Comparison of ENCODE assay signal across 8 mouse cellular contexts in the genomic region with DNA sequence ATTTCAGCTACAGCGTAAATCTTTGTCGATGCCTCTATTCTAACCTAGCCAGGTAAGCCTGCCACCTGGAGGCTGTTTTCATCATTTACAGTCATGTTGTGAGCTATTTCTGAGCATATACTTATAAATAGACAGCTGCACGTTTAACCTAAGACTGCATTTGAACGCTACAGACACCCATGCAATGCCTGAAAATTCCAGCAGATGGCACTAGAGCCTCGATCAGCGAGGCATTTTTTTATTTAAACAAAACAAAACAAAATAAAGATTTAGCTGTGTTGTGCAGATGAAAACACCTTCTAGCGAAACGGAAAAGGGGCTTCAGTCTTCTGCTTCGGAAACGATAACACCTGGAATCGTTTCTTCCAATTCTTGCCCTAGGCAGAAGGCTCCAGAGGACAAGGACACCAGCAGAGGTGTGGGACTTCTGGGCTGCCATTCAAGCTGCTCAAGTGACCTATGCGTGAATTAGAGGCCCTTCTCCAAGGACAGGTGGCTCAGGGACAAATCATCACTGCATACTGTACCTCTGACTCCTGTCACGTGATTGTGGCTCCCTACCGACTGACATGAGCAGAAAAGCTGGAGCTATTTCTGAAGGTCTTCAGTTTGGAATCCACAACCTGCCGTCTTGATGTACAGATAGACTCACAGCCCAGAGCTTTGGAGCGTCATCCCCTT. TPM values are rescaled to one million over a fixed set of nuclear protein-coding genes. Genes with fewer than 3 reads are reported as not detected.
DNase-seq lines count a peak whose midpoint lies in the region; ATAC-seq and TF ChIP-seq lines count a peak whose summit lies in the region.

No protein-coding gene starts in this region.

- no peaks in the 10 kb centered on the region for H3K36me3 ChIP-seq in forebrain, embryonic 14.5 days (ENCODE audit: control insufficient read depth, insufficient read depth, low read length)
- H3K36me3 ChIP-seq in hindbrain, embryonic 11.5 days (ENCODE audit: control insufficient read depth, insufficient read depth, low read length): no peaks in the 10 kb centered on the region
- H3K36me3 ChIP-seq in lung, postnatal 0 days (ENCODE audit: insufficient read depth, low read length): no peaks in the 10 kb centered on the region

- 0 out of 2 replicates have a peak, but pooled peaks have one; percentile 32 for ATAC-seq in forebrain, embryonic 14.5 days
- ATAC-seq in hindbrain, embryonic 11.5 days (ENCODE audit: low FRiP score): no peak
- no peak for ATAC-seq in lung, postnatal 0 days

- TF ChIP-seq EP300 in lung, postnatal 0 days (IDR thresholded peaks at IDR 0.05): no peak

- H3K9me3 ChIP-seq in forebrain, embryonic 14.5 days (replicated peaks; ENCODE audit: control insufficient read depth, low read length): no peaks in the 10 kb centered on the region
- H3K9me3 ChIP-seq in hindbrain, embryonic 11.5 days (ENCODE audit: control insufficient read depth, low read length): no peaks in the 10 kb centered on the region
- no peaks in the 10 kb centered on the region for H3K9me3 ChIP-seq in lung, postnatal 0 days (ENCODE audit: low read length)

- H3K27me3 ChIP-seq in forebrain, embryonic 14.5 days (replicated peaks; ENCODE audit: control insufficient read depth, insufficient read depth, low read length): no peaks in the 10 kb centered on the region
- H3K27me3 ChIP-seq in hindbrain, embryonic 11.5 days (ENCODE audit: control insufficient read depth, insufficient read depth, low read length): no peaks in the 10 kb centered on the region
- no peaks in the 10 kb centered on the region for H3K27me3 ChIP-seq in lung, postnatal 0 days (replicated peaks; ENCODE audit: insufficient read depth, low read length)

- no peak overlapping the region for H3K4me3 ChIP-seq in forebrain, embryonic 14.5 days (ENCODE audit: low read depth, low read length)
- H3K4me3 ChIP-seq in hindbrain, embryonic 11.5 days (ENCODE audit: low read depth, low read length): no peak overlapping the region
- no peak overlapping the region for H3K4me3 ChIP-seq in lung, postnatal 0 days (ENCODE audit: low read depth, low read length)

- H3K27ac ChIP-seq in forebrain, embryonic 14.5 days (ENCODE audit: low read depth, low read length): no peak overlapping the region
- no peak overlapping the region for H3K27ac ChIP-seq in hindbrain, embryonic 11.5 days (ENCODE audit: low read depth, low read length)
- no peak overlapping the region for H3K27ac ChIP-seq in lung, postnatal 0 days (ENCODE audit: low read length)

- H3K4me2 ChIP-seq in forebrain, embryonic 14.5 days (ENCODE audit: low read length): peak overlapping the region; percentile 14; the same call in 1 of the 2 replicates
- H3K4me2 ChIP-seq in hindbrain, embryonic 11.5 days (replicated peaks; ENCODE audit: low read depth, low read length): no peak overlapping the region
- 0 out of 2 replicates have a peak overlapping the region, but pooled peaks have one; percentile 11 for H3K4me2 ChIP-seq in lung, postnatal 0 days (replicated peaks; ENCODE audit: low read depth, low read length)

- peak; percentile 92 for TF ChIP-seq CTCF in lung, postnatal 0 days (IDR thresholded peaks at IDR 0.05)

- H3K9ac ChIP-seq in forebrain, embryonic 14.5 days (ENCODE audit: low read length): no peak overlapping the region
- no peak overlapping the region for H3K9ac ChIP-seq in hindbrain, embryonic 11.5 days (ENCODE audit: low read depth, low read length)
- no peak overlapping the region for H3K9ac ChIP-seq in lung, postnatal 0 days (replicated peaks; ENCODE audit: low read depth)

- peak; percentile 86 for DNase-seq in MN1 (ENCODE audit: low spot score)
- peak; percentile 34 for DNase-seq in cerebellum, adult 11-12 months
- DNase-seq in forebrain, embryonic 14.5 days (ENCODE audit: low spot score): peak; percentile 83
- peak; percentile 85 for DNase-seq in hindbrain, embryonic 11.5 days (ENCODE audit: low spot score)
- peak; percentile 44 for DNase-seq in layer of hippocampus, adult 9-10 months (ENCODE audit: low spot score)
- peak; percentile 77 for DNase-seq in lung, postnatal 0 days (ENCODE audit: low spot score)
- peak; percentile 73 for DNase-seq in ovary, postnatal 14 days (ENCODE audit: low spot score)
- peak; percentile 36 to 56 for DNase-seq in thymus, postnatal 36 days

- no peaks in the 10 kb centered on the region for H3K4me1 ChIP-seq in forebrain, embryonic 14.5 days (ENCODE audit: control insufficient read depth, insufficient read depth, low read length)
- H3K4me1 ChIP-seq in hindbrain, embryonic 11.5 days (replicated peaks; ENCODE audit: control insufficient read depth, insufficient read depth, low read length): no peaks in the 10 kb centered on the region
- H3K4me1 ChIP-seq in lung, postnatal 0 days (ENCODE audit: insufficient read depth, low read depth, low read length): no peaks in the 10 kb centered on the region

- 34% methylated on average over 16 of the region's 16 CpGs for WGBS in forebrain, embryonic 14.5 days
- 38% methylated on average over 16 of the region's 16 CpGs for WGBS in hindbrain, embryonic 11.5 days
- WGBS in lung, postnatal 0 days: 24% methylated on average over 16 of the region's 16 CpGs

RNA-seq across cellular contexts. Expression of a gene that starts 17.0 kb away (rescaled TPM):
- not detected in 2 replicates for polyA plus RNA-seq in forebrain, embryonic 14.5 days (2014; fragmentation: Nextera tagmentation; extraction: Ambion mirVana)
- polyA plus RNA-seq in hindbrain, embryonic 11.5 days (2014; fragmentation: Nextera tagmentation; extraction: Ambion mirVana): not detected in 2 replicates
- polyA plus RNA-seq in lung, postnatal 0 days (2015; fragmentation: Nextera tagmentation; extraction: Ambion mirVana): not detected in 2 replicates

RNA-seq across cellular contexts. Expression of a gene that starts 20.0 kb away (rescaled TPM):
- polyA plus RNA-seq in forebrain, embryonic 14.5 days (2014; fragmentation: Nextera tagmentation; extraction: Ambion mirVana): 0.48 TPM in 1 of 2 replicates, not detected in the other
- polyA plus RNA-seq in hindbrain, embryonic 11.5 days (2014; fragmentation: Nextera tagmentation; extraction: Ambion mirVana): 0.31 TPM in 1 of 2 replicates, not detected in the other
- polyA plus RNA-seq in lung, postnatal 0 days (2015; fragmentation: Nextera tagmentation; extraction: Ambion mirVana): not detected in 2 replicates

RNA-seq across cellular contexts. Expression of a gene that starts 55.2 kb away (rescaled TPM):
- not detected in 2 replicates for polyA plus RNA-seq in forebrain, embryonic 14.5 days (2014; fragmentation: Nextera tagmentation; extraction: Ambion mirVana)
- polyA plus RNA-seq in hindbrain, embryonic 11.5 days (2014; fragmentation: Nextera tagmentation; extraction: Ambion mirVana): not detected in 2 replicates
- polyA plus RNA-seq in lung, postnatal 0 days (2015; fragmentation: Nextera tagmentation; extraction: Ambion mirVana): not detected in 2 replicates

Comparison
In these comparisons a context has a peak if more than half of its experiments do, and no peak if none do; other contexts are left out.
1. DNase-seq: peak in every context shown above with its lines; median percentile 86 in MN1; 85 in hindbrain, embryonic 11.5 days; 83 in forebrain, embryonic 14.5 days; 77 in lung, postnatal 0 days; 73 in ovary, postnatal 14 days; 46 in thymus, postnatal 36 days; 44 in layer of hippocampus, adult 9-10 months; 34 in cerebellum, adult 11-12 months.